Mouse (Mus musculus) limb, embryonic 14.5 days (tissue): ENCODE measurements around the gene Gm17018. TPM values are rescaled to one million over a fixed set of nuclear protein-coding genes. Genes with fewer than 3 reads are reported as not detected.
A peak's percentile ranks its signal among the peaks of the same experiment; 100 is the strongest.

Source experiments
- ATAC-seq: fragments of 200-750 bp; cut with Nextera tagmentation; 2 replicates; pipeline ENCODE4 v1.8.0; 2017; ENCODE audit warnings: low read depth, moderate number of reproducible peaks, moderate TSS enrichment; ENCODE audit not compliant: low FRiP score
- DNase-seq: peaks from one replicate; pipeline ENCODE4 v3.0.0-alpha.2; 2015; ENCODE audit warnings: low spot score
- H3K27ac ChIP-seq: fragments of 300-500 bp; sonication (generic); replicated peaks from 2 replicates; pipeline ENCODE4 v1.5.1; 2014; ENCODE audit warnings: low read depth, mild to moderate bottlenecking, low read length, moderate library complexity, mixed read lengths
- H3K27me3 ChIP-seq: fragments of 300-500 bp; sonication (generic); 2 replicates; pipeline ENCODE4 v1.6.1; 2014; ENCODE audit warnings: low read length, mixed read lengths; ENCODE audit not compliant: control insufficient read depth, insufficient read depth
- H3K36me3 ChIP-seq: fragments of 300-500 bp; sonication (generic); 2 replicates; pipeline ENCODE4 v1.6.1; 2014; ENCODE audit warnings: mild to moderate bottlenecking, low read length, moderate library complexity, mixed read lengths; ENCODE audit not compliant: control insufficient read depth, insufficient read depth
- H3K4me1 ChIP-seq: fragments of 300-500 bp; sonication (generic); 2 replicates; pipeline ENCODE4 v1.6.1; 2014; ENCODE audit warnings: antibody characterized with exemption, low read length, mixed read lengths; ENCODE audit not compliant: control insufficient read depth, insufficient read depth
- H3K4me2 ChIP-seq: fragments of 300-500 bp; sonication (generic); replicated peaks from 2 replicates; pipeline ENCODE4 v1.6.1; 2014; ENCODE audit warnings: low read depth, mild to moderate bottlenecking, low read length, moderate library complexity; ENCODE audit not compliant: severe bottlenecking
- H3K4me3 ChIP-seq: fragments of 300-500 bp; sonication (generic); replicated peaks from 2 replicates; pipeline ENCODE4 v1.5.1; 2014; ENCODE audit warnings: low read length
- H3K9ac ChIP-seq: fragments of 300-500 bp; sonication (generic); 2 replicates; pipeline ENCODE4 v1.6.1; 2014; ENCODE audit warnings: mild to moderate bottlenecking, low read depth, low read length, moderate library complexity; ENCODE audit not compliant: severe bottlenecking
- H3K9me3 ChIP-seq: fragments of 300-500 bp; sonication (generic); 2 replicates; pipeline ENCODE4 v1.6.1; 2016; ENCODE audit warnings: low read length; ENCODE audit not compliant: control insufficient read depth
- POLR2A ChIP-seq: fragments of 200-500 bp; IDR thresholded peaks from 2 replicates; pipeline ENCODE4 v1.8.0; 2012; ENCODE audit warnings: inconsistent platforms, mild to moderate bottlenecking, moderate library complexity, borderline replicate concordance; ENCODE audit not compliant: insufficient read depth, insufficient read length; ENCODE audit errors: extremely low read depth
- WGBS: fragments of 180-500 bp; shearing (Covaris S2); extraction: QIAGEN DNeasy Blood & Tissue Kit; methylation state at CpG from one replicate; pipeline ENCODE4 v1.1.7; 2014; 5-methylcytosine and 5-hydroxymethylcytosine counted together
- polyA plus RNA-seq, 2 experiments: library from polyadenylated mRNA; depleted of rRNA in 1 of 2; stranded (reverse) in 1 of 2; unstranded in 1 of 2; fragments of >200 nt; fragmentation: Nextera tagmentation in 1 of 2; extraction: Ambion mirVana in 1 of 2; gene quantifications; 2 replicates each; pipeline versions ENCODE4 v1.2.1 to v1.2.3; 2012 to 2014

Gm17018 gene
- polyA plus RNA-seq, 2 experiments, result 15.9 to 39.6 TPM

GRCm38 (mm10) chr19:45610823-45611222 lies 50.4 kb downstream of the Gm17018 start:
- 64% methylated on average over 5 of the region's 5 CpGs for WGBS
- no peaks in the 10 kb centered on the region for H3K36me3 ChIP-seq
- no peak for ATAC-seq
- H3K4me1 ChIP-seq, result peaks cover 13% of the 10 kb centered on the region; the same call in 1 of the 2 replicates
- H3K4me3 ChIP-seq, result no peak overlapping the region
- H3K27me3 ChIP-seq, result no peaks in the 10 kb centered on the region
- no peak for TF ChIP-seq POLR2A
- H3K9ac ChIP-seq, result no peak overlapping the region
- H3K27ac ChIP-seq, result no peak overlapping the region
- H3K9me3 ChIP-seq, result no peaks in the 10 kb centered on the region
- no peak overlapping the region for H3K4me2 ChIP-seq
- no peak for DNase-seq

GRCm38 (mm10) chr19:45614375-45614774 lies 54.0 kb downstream of the Gm17018 start:
- DNase-seq, result no peak
- WGBS, result 79% methylated on average over 8 of the region's 8 CpGs
- H3K4me2 ChIP-seq, result no peak overlapping the region
- H3K4me1 ChIP-seq, result peaks cover 7% of the 10 kb centered on the region; the same call in 1 of the 2 replicates
- ATAC-seq, result no peak
- TF ChIP-seq POLR2A, result no peak
- no peak overlapping the region for H3K4me3 ChIP-seq
- H3K27me3 ChIP-seq, result no peaks in the 10 kb centered on the region
- no peaks in the 10 kb centered on the region for H3K9me3 ChIP-seq
- H3K36me3 ChIP-seq, result peaks cover 8% of the 10 kb centered on the region; the same call in 1 of the 2 replicates
- no peak overlapping the region for H3K9ac ChIP-seq
- no peak overlapping the region for H3K27ac ChIP-seq

GRCm38 (mm10) chr19:45614928-45615327 lies 54.5 kb downstream of the Gm17018 start:
- 0 out of 2 replicates have a peak overlapping the region, but pooled peaks have one; percentile 12 for H3K9ac ChIP-seq
- H3K4me1 ChIP-seq, result peaks cover 7% of the 10 kb centered on the region; the same call in 1 of the 2 replicates
- H3K36me3 ChIP-seq, result peaks cover 8% of the 10 kb centered on the region; the same call in 1 of the 2 replicates
- H3K9me3 ChIP-seq, result no peaks in the 10 kb centered on the region
- H3K27me3 ChIP-seq, result no peaks in the 10 kb centered on the region
- WGBS, result 47% methylated on average over 3 of the region's 3 CpGs
- no peak for ATAC-seq
- no peak overlapping the region for H3K4me3 ChIP-seq
- H3K27ac ChIP-seq, result no peak overlapping the region
- no peak for TF ChIP-seq POLR2A
- H3K4me2 ChIP-seq, result no peak overlapping the region
- no peak for DNase-seq

GRCm38 (mm10) chr19:45615415-45616213 lies 55.2 kb downstream of the Gm17018 start:
- ATAC-seq (no peak), DNase-seq (no peak)
- WGBS, result 59% methylated on average over 12 of the region's 12 CpGs
- Histone ChIP-seq H3K9ac (no peak overlapping the region), H3K27me3 (no peaks in the 10 kb centered on the region), H3K36me3 (peaks cover 8% of the 10 kb centered on the region; the same call in 1 of the 2 replicates), H3K4me1 (peaks cover 7% of the 10 kb centered on the region; the same call in 1 of the 2 replicates), H3K27ac (no peak overlapping the region), H3K4me2 (no peak overlapping the region), H3K4me3 (no peak overlapping the region), H3K9me3 (no peaks in the 10 kb centered on the region)
- TF ChIP-seq POLR2A, result no peak

GRCm38 (mm10) chr19:45616214-45616518 lies 55.8 kb downstream of the Gm17018 start:
- WGBS, result 38% methylated on average over 4 of the region's 4 CpGs
- Histone ChIP-seq H3K27me3 (no peaks in the 10 kb centered on the region), H3K9me3 (no peaks in the 10 kb centered on the region), H3K4me2 (no peak overlapping the region), H3K27ac (no peak overlapping the region), H3K4me1 (peaks cover 7% of the 10 kb centered on the region; the same call in 1 of the 2 replicates), H3K36me3 (peaks cover 8% of the 10 kb centered on the region; the same call in 1 of the 2 replicates), H3K9ac (no peak overlapping the region), H3K4me3 (no peak overlapping the region)
- ATAC-seq (no peak), DNase-seq (no peak)
- no peak for TF ChIP-seq POLR2A
